Mouse (Mus musculus) regulatory T cell (primary cell): ENCODE results near the gene Slc35d1.
"Not testable (repeated sequence)": the region's sequence is repeated elsewhere in the genome, so short reads cannot be mapped to it uniquely, and the experiment has no call there.

Experiments used
- in situ Hi-C: fragments of 300-600 bp; cut with MboI, MseI; formaldehyde crosslinking; loops from one replicate; pipeline ENCODE4 v1.15.1; 2025; ENCODE audit warnings: high pct_unique_total_duplicates

Gene Slc35d1

GRCm38 (mm10) chr4:103188786-103189640 lies 26.0 kb downstream of the Slc35d1 start:
- in situ Hi-C loops = no loop called here

GRCm38 (mm10) chr4:103180300-103180888 lies 34.6 kb downstream of the Slc35d1 start:
- in situ Hi-C loops = no loop called here

GRCm38 (mm10) chr4:103179581-103179980 lies 35.4 kb downstream of the Slc35d1 start:
- in situ Hi-C loops = no loop called here

- in situ Hi-C loops = no loop called here
These were observed 36.2 kb downstream of the Slc35d1 start for GRCm38 (mm10) chr4:103178635-103179318.

- in situ Hi-C loops = no loop called here
These were observed 37.3 kb downstream of the Slc35d1 start for GRCm38 (mm10) chr4:103177681-103178080.

DNA sequence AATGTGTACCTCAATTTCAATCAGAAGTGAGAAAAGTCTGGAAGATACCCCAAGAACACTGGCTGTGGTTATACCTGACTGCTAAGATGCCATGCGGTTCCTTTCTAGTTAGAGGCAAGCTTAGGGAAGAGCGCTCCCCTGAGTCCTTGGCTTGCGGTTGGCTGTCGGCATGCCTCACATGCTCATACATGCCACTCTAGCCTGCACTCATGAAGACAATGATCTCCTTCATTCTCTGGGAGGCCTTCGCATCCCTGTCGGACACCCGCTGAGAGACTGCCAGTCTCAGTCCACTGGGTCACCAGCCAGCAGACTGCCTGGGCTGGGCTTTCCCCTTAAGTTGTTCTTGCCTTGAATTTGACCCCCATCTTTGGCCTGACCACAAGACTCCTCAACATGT lies 41.0 kb downstream of the Slc35d1 start:
- in situ Hi-C loops = no loop called here

DNA sequence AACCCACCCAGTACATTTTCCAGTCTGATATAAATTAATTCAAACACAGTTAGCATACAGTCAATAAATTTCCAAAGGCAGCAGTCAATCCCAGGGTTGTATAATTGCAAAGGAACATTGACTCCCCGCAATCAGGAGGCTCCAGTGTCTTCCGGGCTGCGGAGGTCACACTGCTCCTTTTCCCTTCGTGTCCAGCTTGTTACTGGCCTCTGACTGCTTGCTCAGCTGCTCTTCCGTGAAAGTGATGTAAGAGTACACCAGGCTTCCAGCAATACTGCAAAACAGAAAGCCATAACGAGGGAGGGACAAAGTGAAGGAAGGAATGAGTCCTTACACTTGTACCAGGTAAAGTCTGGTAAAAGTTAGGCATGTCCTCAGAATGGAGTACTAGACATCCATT lies 41.5 kb downstream of the Slc35d1 start:
- in situ Hi-C loops = no loop called here

- in situ Hi-C loops = no loop called here
These were observed 43.7 kb downstream of the Slc35d1 start for GRCm38 (mm10) chr4:103171256-103171655.

DNA sequence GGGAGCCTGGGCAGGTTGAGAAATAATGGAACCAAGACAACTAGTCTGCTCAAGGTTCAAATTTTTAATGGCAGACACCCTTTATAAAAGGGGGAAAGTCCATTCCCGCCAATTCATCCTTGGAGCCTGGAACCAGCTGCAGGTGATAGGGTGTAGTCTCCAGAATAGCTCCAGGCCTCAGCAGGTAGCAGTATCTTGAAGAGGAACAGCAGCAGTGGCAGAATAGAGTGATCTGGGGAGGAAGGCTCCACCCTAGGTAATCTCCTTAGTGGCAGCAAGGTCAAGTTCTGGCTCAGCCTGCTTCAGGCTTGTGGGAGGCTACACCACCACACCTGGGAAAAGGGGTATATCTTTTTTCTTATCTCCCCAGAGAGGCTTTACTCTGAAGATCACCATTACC lies 48.8 kb downstream of the Slc35d1 start:
- in situ Hi-C loops = not testable (repeated sequence)

DNA sequence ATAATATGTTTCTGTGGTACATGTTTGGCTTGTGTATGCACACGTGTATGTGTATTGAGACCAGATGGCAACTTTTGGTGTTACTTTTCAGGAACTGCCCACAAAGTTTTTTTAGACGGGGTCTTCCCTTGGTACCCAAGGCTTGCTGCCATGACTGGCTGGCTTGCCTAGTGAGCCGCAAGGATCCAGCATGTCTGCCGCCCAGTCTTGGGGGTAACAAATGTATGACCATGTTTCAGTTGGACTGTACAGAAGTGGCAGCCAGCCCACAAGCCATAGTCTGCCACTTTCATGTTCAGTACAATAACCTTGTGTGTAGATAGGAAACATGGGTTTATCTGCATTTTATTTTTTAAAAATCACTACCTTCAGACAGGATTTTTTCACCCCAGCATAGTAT lies 56.2 kb downstream of the Slc35d1 start:
- in situ Hi-C loops = no loop called here

- in situ Hi-C loops = no loop called here
These were observed 63.0 kb downstream of the Slc35d1 start for GRCm38 (mm10) chr4:103151946-103152345.

- in situ Hi-C loops = loop anchor here (5.0 kb wide), 1 partner anchor 99 kb away; no protein-coding TSS in a partner anchor
These were observed 68.6 kb downstream of the Slc35d1 start for GRCm38 (mm10) chr4:103146339-103146738.

GRCm38 (mm10) chr4:103136946-103137345 lies 78.0 kb downstream of the Slc35d1 start:
- in situ Hi-C loops = no loop called here

DNA sequence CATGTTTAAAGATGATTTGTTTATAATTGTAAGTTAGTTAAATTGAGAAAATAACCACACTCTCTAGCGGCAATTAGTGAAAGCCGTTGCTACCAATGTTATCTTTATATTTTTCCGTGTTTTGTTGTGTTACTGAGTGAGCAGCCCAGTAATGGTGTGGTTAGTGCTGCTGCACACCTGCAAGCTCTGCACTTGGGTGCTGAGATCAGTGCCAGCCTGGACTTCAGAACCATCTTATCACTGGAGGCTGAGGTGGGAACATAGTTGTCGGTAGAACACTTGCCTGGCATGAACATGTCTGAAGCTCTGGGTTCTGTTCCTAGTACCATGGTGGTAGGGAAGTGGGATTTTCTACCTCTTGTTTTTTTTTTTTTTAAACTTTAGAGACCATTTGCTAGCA lies 88.4 kb downstream of the Slc35d1 start:
- in situ Hi-C loops = no loop called here

- in situ Hi-C loops = loop anchor here (25.0 kb wide), 1 partner anchor 1761 kb away; no protein-coding TSS in a partner anchor
These were observed 91.4 kb downstream of the Slc35d1 start for GRCm38 (mm10) chr4:103123606-103124005.

DNA sequence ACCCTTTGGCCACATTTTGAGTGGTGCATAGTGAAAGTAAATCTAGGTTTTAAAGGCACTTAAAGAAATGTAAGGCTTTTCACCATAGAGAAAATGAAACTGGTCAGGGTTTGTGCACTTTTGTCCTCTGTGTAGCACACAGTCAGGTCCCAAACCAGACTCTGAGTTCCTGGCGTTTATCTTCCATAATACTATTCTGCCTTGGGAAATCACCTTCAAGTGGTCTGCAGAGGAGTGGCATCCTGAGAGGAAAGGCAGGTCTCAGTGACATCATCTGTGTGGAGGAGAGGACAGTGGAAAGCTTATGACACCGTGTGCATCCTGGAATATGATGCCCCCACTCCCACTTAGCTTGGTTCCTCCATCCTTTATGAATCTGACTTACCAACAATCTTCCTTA lies 91.9 kb downstream of the Slc35d1 start:
- in situ Hi-C loops = loop anchor here (25.0 kb wide), 1 partner anchor 1761 kb away; no protein-coding TSS in a partner anchor

GRCm38 (mm10) chr4:103120874-103121389 lies 94.0 kb downstream of the Slc35d1 start:
- in situ Hi-C loops = loop anchor here (25.0 kb wide), 1 partner anchor 1759 kb away; no protein-coding TSS in a partner anchor
